Mouse (Mus musculus): ENCODE results near the gene Tmem51. TPM values are rescaled to one million over a fixed set of nuclear protein-coding genes. Genes with fewer than 3 reads are reported as not detected.

The Tmem51 gene
- 1 to 10 TPM; 6.9 to 7.5 TPM for total RNA-seq (2021)
- long read RNA-seq, experiment 1, transcript Tmem51-201 (3 exons, 1,875 nt) = major isoform, 20 of 23 reads
- long read RNA-seq, experiment 1, partial matches to known transcripts = 0 of 23 reads
- long read RNA-seq, experiment 1, other reads (novel, unspliced or antisense) = 3 of 23 reads
- long read RNA-seq, experiment 2, transcript Tmem51-201 (3 exons, 1,875 nt) = major isoform, 29 of 33 reads
- long read RNA-seq, experiment 2, partial matches to known transcripts = 1 of 33 reads
- long read RNA-seq, experiment 2, other reads (novel, unspliced or antisense) = 3 of 33 reads

DNA sequence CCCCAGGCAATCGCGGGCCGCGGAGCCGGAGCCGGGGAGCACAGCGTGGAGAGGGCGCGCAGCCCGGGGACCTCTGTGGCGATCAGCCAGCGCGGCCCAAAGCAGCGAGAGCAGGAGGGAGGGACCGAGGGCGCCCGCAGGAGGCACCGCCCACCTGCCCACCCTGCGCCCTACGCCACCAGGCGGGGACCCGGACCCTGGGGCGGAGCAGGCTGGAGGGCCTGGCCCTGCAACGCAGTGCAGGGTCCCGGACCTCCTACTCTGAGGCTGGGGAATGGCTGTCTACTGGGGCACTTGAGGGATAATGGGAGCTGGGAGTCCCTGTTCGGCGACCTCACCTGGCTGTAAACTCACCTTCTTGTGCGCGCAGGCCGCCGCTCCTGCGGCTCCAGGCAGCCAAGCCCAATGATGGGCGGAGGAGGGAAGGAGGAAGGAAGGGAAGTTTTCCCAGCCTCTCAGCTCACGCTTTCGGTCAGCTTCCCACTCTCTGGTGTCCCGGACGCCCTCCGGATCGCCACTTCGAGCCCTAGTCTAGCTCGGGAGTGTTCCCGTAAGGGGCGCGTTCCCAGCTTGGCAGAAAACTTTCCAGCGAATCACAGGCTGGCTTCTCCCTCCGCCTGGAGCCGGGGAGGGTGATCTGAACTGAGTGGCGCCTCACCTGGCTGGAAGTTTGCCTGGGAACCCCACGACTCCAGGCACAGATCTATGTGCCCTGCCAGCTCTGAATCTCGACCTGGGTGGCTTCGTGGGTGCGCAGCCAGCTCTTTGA lies at the start of gene Tmem51:
Gene Tmem51, minus strand, starts transcription at position 174 of the 769 bp plus-strand sequence.
- intact Hi-C loops (cut with DNase I) = loop anchor here (5.0 kb wide), 2 partner anchors 57 to 72 kb away; no protein-coding TSS in a partner anchor
- no peak for DNase-seq (ENCODE audit: low spot score in 2 of 2)

DNA sequence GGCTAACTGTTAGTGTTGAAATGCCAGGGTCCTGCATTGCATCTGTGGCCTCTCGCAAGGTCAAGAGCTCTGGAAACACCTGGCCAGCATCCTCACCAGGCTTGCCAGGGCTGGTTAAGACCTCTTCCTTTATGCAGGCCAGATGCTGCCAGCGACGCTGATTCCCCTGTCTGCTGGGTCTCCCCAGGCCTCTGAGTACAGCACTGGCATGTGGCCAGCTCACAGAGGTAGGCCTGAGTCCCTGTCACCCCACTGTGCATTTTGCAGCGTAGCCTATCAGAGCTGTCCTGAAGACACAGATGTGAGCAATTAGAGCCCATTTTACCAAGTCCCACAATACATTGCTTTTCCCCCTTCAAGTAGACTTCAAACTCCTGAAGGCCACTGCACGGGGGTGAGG lies 46.1 kb upstream of the Tmem51 start:
- intact Hi-C loops (cut with DNase I) = no loop called here
- no peak for DNase-seq (ENCODE audit: low spot score in 2 of 2)

DNA sequence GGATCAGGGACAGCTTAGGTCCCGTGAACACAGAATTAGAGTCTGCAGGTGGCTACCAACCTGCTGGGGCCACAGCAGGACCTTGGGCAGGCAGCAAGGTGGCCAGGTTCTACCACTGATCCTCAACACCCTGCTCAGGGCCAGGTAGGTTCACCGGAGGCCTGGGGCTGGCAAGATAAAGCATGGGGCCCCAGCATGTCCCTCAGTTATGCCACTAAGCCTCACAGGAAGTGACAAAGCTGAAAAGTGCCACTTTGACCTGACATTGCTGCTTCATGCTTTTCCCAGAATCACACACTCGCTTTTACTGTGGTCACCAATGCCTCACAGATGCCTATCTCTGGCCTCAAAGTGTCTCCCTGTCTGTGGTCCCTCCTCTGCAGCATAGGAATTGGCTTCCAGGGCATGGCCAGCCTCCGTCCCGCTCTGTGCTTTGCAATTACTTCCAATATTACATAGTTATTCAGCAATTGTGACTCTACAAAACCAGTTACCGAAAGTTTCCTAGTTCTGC lies 43.2 kb upstream of the Tmem51 start:
- no peak for DNase-seq (ENCODE audit: low spot score in 2 of 2)
- intact Hi-C loops (cut with DNase I) = no loop called here

DNA sequence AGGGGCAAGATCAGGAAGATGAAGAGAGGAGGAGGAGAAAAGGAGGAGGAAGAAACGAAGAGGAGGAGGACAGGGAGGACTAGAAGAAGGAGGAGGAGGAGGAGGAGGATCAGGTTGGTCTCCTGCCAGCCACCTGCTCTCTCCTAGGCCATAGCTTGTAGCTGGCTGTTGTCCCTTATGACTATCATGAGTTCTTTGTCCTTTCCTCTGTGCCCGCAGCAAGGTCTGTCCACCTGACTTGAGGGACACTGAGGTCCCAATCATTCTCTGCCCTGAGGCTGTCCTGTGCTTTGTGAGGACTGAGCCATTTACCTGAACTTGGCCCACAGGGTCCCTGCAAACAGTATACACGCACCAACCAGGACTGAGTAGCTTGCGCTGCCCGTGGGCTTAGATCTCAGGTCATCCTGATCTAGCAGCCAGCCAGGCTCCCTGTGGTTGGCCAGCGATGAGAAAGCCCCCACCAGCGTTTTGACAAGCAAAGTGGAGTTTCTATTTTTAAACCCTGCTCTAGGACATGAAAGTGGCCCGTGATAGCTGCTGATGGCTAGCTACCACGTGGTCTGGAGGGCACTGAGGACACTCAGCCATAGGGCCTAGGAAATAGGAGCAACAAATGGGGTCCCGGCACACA lies 42.7 kb upstream of the Tmem51 start:
- intact Hi-C loops (cut with DNase I) = no loop called here
- no peak for DNase-seq (ENCODE audit: low spot score in 2 of 2)

DNA sequence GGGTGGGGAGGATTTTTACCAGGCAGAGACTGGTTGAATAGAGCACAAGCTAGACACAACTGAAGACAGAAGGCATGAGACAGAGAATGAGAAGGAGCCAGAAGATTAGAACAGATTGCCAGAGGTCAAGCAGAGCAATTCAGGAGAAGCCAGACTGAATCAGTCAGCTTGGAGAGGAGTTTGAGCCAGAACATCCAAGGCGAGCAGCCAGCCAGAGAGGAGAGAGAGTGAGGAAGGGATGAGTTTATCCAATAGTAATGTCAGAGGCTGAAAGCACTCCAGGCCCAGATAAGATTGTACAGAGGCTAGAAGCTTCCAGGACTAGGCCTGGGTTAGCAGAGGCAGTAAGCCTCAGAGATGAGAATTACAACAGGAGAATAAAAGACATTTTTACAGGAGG lies 37.1 kb upstream of the Tmem51 start:
- intact Hi-C loops (cut with DNase I) = no loop called here

DNA sequence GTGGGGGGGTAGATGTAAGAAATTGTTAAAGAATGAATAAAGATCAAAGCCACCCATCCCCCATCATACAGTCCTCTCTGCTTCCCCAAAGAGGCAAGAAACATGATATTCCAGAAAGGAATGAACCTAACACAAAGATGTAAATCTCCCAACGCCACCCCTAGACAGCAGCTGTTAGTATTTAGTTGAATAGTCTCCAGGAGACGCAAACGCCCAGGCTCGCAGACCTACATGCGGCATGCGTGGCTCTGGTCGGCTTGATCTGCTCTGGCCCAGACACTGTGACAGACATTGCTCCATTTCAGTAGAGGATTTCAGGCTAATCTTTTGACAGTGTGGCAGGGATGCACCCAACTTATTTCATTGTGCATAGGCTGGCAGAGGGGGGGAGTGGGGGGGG lies 34.4 kb upstream of the Tmem51 start:
- intact Hi-C loops (cut with DNase I) = loop anchor here (10.0 kb wide), 1 partner anchor 896 kb away; no protein-coding TSS in a partner anchor
- DNase-seq (ENCODE audit: low spot score in 2 of 2) = no peak

More for the DNA sequence above, 37.1 kb upstream of the Tmem51 start:
- no peak for DNase-seq (ENCODE audit: low spot score in 2 of 2)

DNA sequence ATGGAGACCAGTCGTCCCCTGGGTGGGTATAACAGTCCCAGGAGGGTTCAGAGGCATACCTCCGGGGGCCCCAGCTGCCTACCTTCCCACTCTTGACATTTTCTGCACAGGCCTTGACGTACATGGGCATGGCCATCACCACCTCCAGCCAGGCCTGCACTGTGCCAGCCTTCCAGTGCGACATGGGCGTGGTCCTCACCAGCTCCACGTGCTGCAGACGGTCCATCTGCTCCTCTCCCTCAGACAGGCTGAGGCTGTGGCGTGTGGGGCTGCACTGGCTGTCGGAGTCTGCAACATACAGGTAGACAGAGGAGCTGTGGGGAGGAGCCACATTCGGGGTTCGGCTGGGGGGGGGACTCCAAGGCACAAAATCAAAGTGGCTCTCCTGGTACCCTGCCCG lies 33.9 kb upstream of the Tmem51 start:
- no peak for DNase-seq (ENCODE audit: low spot score in 2 of 2)
- intact Hi-C loops (cut with DNase I) = loop anchor here (10.0 kb wide), 1 partner anchor 897 kb away; no protein-coding TSS in a partner anchor

DNA sequence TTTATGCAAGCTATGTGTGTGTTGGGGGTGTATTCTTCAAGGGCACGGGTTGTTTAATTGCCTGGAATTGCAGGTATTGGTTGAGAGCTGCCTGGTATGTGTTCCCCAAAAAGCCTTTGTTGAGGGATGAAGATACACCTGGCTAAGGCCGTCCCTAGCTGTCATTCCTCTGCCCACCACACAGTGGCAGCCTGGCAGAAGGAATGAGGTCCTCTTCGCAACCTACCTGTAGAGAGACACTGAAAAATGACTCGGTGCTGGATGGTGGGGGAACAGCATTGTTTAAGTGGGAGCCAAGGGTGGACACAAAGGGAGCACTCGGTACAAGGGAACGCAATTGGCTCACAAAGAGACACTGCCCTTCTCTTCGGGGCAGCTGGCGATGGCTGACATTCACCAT lies 29.2 kb upstream of the Tmem51 start:
- peak in 1 of 2 experiments; percentile 55 for DNase-seq (ENCODE audit: low spot score in 2 of 2)
- intact Hi-C loops (cut with DNase I) = loop anchor here (10.0 kb wide), 1 partner anchor 901 kb away; no protein-coding TSS in a partner anchor

DNA sequence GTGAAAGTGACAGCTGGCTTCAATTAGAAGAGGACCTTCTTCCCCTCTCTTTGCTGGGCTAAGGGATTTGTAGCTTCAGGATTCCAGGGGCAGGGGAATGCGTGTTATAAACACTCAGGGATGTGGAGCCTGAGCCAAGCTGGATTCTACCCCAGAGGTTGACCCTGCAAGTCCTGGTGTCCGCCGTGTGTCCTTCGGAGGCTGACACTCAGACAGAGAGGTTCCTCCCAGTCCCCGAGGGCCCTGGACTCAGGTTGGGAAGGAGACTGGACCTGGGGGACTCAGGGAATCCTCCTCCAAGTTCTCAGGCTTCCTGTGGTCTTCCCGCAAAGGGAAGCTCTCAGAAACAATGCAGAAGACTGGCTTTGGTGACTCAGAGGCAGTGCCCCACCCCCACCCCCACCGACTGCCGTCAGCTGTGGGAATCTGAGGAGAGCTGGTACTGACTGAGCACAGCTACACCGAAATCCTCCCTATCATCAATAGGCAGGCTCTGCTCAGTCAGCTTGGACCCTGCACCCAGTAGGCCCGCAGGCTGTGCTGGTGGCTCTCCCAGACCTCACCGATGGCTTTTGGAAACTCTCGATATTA lies 19.1 kb upstream of the Tmem51 start:
- intact Hi-C loops (cut with DNase I) = no loop called here
- DNase-seq (ENCODE audit: low spot score in 2 of 2) = no peak

DNA sequence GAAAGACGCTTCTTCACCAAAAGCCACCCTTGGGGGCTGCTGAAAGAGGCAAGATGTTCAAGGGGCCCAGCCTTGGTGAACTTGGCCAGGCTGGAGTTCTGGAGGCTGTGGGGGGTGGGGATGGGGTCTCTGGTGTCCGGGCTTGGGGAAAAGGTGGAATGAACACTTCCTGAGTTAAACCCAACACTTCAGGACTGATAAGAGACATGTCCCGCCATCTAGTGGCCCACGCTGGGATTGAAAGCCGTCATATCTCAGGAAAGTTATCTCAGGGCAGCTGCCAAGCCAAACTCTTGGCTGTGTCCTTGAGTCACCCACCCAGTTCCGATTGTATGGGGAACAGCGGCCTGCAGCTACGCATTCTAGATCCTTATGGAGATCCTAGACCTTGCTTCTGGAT lies 14.2 kb upstream of the Tmem51 start:
- DNase-seq (ENCODE audit: low spot score in 2 of 2) = peak; percentile 86 to 92
- intact Hi-C loops (cut with DNase I) = loop anchor here (1.0 kb wide), 1 partner anchor 93 kb away; no protein-coding TSS in a partner anchor

DNA sequence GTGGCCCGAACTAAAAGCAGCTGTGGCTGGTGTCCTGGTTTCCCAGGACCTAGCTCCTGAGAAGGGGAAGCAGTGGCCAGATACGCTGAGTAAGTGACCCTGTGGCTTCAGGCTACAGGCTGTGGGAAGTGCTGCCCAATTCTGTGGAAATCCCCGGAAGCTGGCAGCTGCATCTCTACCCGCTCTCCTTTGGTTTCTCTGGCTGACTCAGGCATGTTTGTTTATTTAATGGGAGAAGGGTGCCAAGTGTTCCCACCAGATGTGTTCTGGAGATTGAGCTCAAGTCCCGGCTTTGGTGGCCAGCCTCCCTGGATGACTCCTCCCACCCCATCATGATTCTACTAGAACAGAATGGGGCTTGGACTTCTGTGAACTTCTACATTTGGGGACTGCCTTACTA lies 13.8 kb upstream of the Tmem51 start:
- intact Hi-C loops (cut with DNase I) = loop anchor here (1.0 kb wide), 1 partner anchor 93 kb away; no protein-coding TSS in a partner anchor
- DNase-seq (ENCODE audit: low spot score in 2 of 2) = peak in 1 of 2 experiments; percentile 46

DNA sequence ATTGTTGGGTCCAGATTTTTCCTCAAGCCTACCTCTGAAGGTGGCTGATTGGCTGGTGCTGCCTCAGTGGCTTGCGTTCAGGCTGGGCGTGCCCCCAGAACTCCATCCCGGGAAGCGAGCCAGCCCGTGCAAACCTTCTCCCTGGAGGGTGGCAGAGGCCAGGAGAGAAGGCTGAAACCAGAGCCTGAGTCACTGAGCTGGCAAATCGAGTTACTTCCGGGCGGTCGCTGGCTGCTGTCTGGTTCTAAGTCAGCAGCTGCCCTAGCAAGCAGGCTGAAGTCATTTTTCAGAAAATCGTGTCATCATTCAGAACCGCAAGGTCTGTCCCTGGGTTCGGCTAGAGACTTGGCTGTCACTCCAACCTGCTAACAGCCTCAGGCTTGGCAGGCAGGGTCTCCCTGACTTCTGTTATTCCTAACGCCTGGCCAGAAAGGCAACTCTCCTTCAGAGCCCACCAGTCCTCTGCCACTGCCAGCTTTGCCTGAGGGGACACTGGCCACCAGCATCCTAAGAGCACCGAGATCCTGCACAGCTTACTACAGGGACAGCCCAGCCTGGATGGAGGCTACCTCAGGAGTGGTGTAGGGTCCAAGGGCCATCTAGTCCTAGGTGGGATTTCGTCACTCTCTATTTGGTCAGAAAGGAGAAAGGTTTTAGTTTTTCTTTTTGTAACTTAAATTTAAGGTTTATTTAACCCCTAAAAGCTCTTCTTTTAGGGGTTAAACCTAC lies 11.6 kb upstream of the Tmem51 start:
- intact Hi-C loops (cut with DNase I) = no loop called here
- DNase-seq (ENCODE audit: low spot score in 2 of 2) = peak in 1 of 2 experiments; percentile 21

DNA sequence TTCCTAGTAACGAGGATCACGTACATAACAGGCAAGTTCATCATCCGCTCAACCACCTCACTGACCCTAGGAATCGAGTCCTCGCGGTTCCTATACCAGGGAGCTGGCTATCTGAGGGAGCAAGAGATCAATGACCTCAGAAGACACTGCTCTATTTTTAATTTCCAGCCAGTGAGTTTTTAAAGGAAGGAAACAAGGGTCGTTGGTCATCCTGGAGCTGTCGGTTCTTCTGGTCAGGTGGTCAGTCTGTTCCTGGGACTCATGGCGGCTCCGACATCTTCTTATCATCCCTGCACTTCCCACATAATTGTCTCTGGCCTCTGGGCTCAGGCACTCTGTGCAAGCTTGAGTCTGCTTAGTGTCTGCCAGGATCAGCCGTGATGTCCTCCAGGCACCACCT lies 10.3 kb upstream of the Tmem51 start:
- intact Hi-C loops (cut with DNase I) = no loop called here
- no peak for DNase-seq (ENCODE audit: low spot score in 2 of 2)

DNA sequence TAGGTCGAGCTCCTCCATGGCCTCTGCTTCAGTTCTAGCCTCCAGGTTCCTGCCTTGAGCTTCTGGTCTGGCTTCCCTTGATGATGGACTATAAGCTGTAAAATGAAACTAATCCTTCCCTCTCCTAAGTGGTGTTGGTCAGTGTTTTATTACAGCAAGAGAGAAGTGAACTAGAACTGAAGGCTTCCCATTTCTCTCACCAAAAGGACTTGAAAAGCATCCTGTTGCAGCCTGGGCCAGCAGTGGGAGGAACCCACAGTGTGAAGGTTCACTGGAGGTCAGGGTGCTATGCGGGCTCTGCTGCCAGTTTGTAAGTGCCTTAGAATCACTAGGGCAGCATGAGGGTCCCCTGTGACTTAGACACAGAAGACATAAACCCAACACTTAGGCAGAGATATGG lies 7.0 kb upstream of the Tmem51 start:
- no peak for DNase-seq (ENCODE audit: low spot score in 2 of 2)
- intact Hi-C loops (cut with DNase I) = no loop called here

DNA sequence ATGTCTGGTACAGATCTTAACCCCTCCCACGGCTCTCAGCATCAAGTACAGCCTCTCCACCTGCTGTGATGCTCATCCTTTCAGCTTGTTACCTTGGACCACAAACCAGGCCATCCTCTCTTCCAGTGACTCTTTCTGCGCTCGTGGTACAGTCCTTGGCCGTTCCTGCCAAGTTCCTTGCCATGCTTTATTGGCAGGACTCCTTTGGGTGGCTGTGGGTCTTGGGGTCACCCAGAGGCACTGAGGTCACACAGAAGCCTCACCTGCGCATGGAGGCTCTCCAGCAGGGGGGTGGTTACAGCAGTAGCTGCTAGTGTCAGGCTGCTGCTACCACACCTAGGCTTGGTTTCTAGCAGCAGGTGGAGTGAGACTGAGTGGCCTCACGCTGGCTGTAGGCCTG lies 5.9 kb upstream of the Tmem51 start:
- no peak for DNase-seq (ENCODE audit: low spot score in 2 of 2)
- intact Hi-C loops (cut with DNase I) = no loop called here

DNA sequence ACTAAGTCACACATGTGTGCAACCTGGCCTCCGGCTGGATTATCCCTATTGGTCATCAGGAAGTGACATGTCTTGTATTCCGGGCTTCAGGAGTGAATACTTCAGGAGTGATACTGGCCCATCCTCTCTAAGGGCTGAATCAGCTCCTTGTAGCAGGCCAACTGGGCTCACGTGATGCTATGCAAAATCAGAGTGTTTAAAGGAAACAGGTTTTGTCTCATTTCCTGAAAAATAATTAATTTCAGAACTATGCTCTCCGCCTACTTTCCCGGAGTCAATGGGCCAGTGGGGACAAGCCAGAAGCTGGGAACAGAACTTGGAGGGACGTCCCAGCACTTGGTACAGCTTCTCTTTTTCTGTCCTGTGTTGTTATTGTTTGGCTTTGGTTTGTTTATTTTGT lies 4.7 kb upstream of the Tmem51 start:
- intact Hi-C loops (cut with DNase I) = no loop called here
- no peak for DNase-seq (ENCODE audit: low spot score in 2 of 2)

DNA sequence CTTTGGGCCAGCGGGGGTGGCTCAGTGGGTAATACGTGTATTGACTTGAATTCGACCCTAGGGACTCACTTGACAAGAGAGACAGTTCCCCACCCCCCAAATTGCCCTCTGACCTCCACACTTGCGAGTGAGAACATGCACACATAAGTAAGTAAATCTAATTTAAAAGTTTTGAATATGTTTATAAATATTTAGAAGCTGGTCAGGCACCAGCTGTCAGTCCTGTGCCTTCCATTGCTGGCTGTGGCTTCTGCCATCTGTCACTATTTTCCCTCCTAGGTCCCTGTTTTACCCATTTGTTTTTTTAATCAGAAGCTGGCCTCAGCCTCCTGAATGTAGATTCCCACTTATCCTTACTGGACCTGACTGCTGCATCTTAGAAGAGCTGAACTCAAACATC lies 4.3 kb upstream of the Tmem51 start:
- intact Hi-C loops (cut with DNase I) = no loop called here
- no peak for DNase-seq (ENCODE audit: low spot score in 2 of 2)

DNA sequence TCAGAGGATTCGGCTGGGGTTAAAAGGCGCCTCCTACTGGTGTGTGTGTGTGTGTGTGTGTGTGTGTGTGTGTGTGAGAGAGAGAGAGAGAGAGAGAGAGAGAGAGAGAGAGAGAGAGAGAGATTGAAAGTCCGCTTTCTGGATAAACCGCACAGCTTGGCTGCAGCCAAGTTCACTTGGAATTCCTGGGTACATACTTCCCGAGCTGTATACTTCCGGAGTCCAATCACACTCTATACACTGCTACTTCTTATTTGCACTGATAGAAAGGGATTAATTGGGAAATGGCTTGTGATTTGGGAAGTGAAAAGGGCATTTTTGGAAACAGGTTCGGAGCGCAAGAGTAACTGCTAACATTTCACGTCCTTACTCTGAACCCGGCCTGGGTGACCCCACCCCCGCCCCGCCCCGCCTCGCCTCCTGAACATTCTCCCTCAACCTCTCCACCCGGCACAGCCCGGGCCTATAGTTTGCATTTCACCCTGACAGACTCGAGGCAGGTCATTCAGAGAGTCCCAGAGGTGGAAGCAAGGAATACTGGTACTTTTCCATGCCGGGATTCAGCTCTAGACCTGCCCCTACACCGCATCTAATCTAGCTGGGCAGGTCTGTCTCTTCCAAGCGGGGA lies 946 bp upstream of the Tmem51 start:
- intact Hi-C loops (cut with DNase I) = loop anchor here (5.0 kb wide), 2 partner anchors 58 to 73 kb away; no protein-coding TSS in a partner anchor

More for the DNA sequence above, 946 bp upstream of the Tmem51 start:
- no peak for DNase-seq (ENCODE audit: low spot score in 2 of 2)
